Mouse (Mus musculus) heart, embryonic 14.5 days (tissue): ENCODE measurements at regions not wholly inside any gene's neighbourhood (a gene's known extent, or its start where the extent isn't known, plus 50 kb on each side); places are given as distances from the start of the nearest gene placed in this dataset.

Experiments used
- ATAC-seq: fragments of 200-750 bp; cut with Nextera tagmentation; 2 replicates; pipeline ENCODE4 v1.8.0; 2017; ENCODE audit warnings: low read depth, moderate TSS enrichment; ENCODE audit not compliant: insufficient number of reproducible peaks, insufficient read depth, low FRiP score
- H3K27ac ChIP-seq, 2 experiments: fragments of 200-500 bp in 1 of 2; fragments of 300-500 bp in 1 of 2; sonication (generic) in 1 of 2; replicated peaks in 1 of 2; 2 replicates each; pipeline ENCODE4 v1.5.1; 2012 to 2014; ENCODE audit warnings: low read depth in 2 of 2, low read length in 2 of 2, control low read depth in 1 of 2, mild to moderate bottlenecking in 1 of 2, mixed read lengths in 1 of 2; ENCODE audit not compliant: control insufficient read depth in 1 of 2, insufficient read depth in 1 of 2
- H3K27me3 ChIP-seq: fragments of 300-500 bp; sonication (generic); 2 replicates; pipeline ENCODE4 v1.6.1; 2014; ENCODE audit warnings: mild to moderate bottlenecking, low read length, control low read depth; ENCODE audit not compliant: control insufficient read depth, insufficient read depth
- H3K36me3 ChIP-seq: fragments of 300-500 bp; sonication (generic); 2 replicates; pipeline ENCODE4 v1.6.1; 2014; ENCODE audit warnings: mild to moderate bottlenecking, control low read depth, low read length, mixed read lengths; ENCODE audit not compliant: control insufficient read depth, insufficient read depth
- H3K4me1 ChIP-seq, 2 experiments: fragments of 200-500 bp in 1 of 2; fragments of 300-500 bp in 1 of 2; sonication (generic) in 1 of 2; 2 replicates each; pipeline ENCODE4 v1.6.1; 2012 to 2014; ENCODE audit warnings: low read length in 2 of 2, control low read depth in 1 of 2, mixed read lengths in 1 of 2; ENCODE audit not compliant: control insufficient read depth in 2 of 2, insufficient read depth in 2 of 2
- H3K4me2 ChIP-seq: fragments of 300-500 bp; sonication (generic); 2 replicates; pipeline ENCODE4 v1.6.1; 2014; ENCODE audit warnings: mild to moderate bottlenecking, low read length
- H3K4me3 ChIP-seq, 2 experiments: fragments of 200-500 bp in 1 of 2; fragments of 300-500 bp in 1 of 2; sonication (generic) in 1 of 2; 2 replicates each; pipeline ENCODE4 v1.5.1; 2012 to 2014; ENCODE audit warnings: low read length in 2 of 2, mild to moderate bottlenecking in 2 of 2, control low read depth in 1 of 2, low read depth in 1 of 2, moderate library complexity in 1 of 2; ENCODE audit not compliant: control insufficient read depth in 1 of 2, insufficient read depth in 1 of 2
- H3K9ac ChIP-seq: fragments of 300-500 bp; sonication (generic); 2 replicates; pipeline ENCODE4 v1.6.1; 2014; ENCODE audit warnings: mild to moderate bottlenecking, low read length
- H3K9me3 ChIP-seq: fragments of 300-500 bp; sonication (generic); 2 replicates; pipeline ENCODE4 v1.6.1; 2016; ENCODE audit warnings: low read length, control low read depth; ENCODE audit not compliant: control insufficient read depth
- WGBS: fragments of 180-500 bp; shearing (Covaris S2); extraction: QIAGEN DNeasy Blood & Tissue Kit; methylation state at CpG from one replicate; pipeline ENCODE4 v1.1.7; 2014; 5-methylcytosine and 5-hydroxymethylcytosine counted together

DNA sequence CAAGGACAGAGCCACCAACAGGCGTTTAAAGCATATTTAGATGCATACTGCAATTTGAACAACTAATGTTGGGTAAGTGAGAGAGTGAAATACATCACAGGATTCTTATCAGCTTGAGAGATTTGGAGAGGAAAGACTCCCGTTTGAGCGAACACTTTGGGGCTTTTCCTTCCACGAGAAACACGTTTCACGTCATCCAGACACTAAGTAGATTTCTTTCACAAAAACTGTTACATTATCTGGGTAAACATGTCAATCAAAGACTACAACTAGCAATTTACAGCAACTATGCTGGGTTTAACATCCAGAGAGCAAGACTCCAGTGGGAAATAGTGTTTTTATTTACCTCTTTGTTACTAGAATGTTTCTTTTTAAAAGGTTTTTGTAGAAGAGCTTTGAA, 238.3 kb upstream of the Tenm2 start:
- 25% methylated on average over 6 of the region's 6 CpGs for WGBS
- H3K27ac ChIP-seq = no peak overlapping the region
- no peak overlapping the region for H3K4me3 ChIP-seq
- H3K9me3 ChIP-seq = no peaks in the 10 kb centered on the region
- no peaks in the 10 kb centered on the region for H3K27me3 ChIP-seq
- H3K9ac ChIP-seq = no peak overlapping the region
- ATAC-seq = no peak
- H3K4me2 ChIP-seq = no peak overlapping the region
- H3K36me3 ChIP-seq = no peaks in the 10 kb centered on the region
- no peaks in the 10 kb centered on the region for H3K4me1 ChIP-seq

DNA sequence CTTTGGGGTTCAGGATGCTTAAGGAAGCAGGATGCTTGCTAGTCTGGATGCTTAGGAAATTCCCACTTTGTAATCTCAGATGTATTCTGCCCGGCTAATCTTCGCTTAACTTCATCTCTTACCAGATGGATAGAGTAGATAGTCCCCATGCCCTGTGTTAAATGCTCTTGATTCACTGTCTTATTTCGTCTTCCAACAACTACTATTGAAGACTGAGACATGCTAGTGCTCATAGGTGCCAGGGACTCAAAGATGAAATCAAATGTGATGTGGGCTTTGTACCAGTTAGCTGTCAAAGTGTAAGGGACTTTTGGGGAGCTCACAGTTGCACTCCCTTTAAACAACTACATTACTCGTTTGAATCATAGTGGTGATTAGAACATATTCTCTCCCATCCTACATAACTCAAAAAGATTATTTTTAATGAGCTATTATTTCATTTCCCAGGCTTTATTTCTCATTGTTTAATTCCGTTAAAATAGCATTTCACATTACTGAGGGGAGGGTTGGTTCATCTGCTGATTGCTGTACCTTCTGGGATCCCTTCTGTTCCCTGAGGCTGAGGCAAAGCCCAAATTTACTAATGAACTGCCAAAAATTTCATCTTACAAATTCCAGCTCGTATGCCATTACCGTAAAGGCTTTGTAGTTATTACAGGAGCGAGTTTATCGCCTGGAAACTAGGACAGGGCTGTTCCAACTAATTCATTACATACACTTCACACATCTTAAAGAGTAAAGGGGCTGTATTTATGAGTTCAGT, 228.1 kb upstream of the Tenm2 start:
- H3K4me1 ChIP-seq = no peaks in the 10 kb centered on the region
- 84% methylated on average over 9 of the region's 9 CpGs for WGBS

DNA sequence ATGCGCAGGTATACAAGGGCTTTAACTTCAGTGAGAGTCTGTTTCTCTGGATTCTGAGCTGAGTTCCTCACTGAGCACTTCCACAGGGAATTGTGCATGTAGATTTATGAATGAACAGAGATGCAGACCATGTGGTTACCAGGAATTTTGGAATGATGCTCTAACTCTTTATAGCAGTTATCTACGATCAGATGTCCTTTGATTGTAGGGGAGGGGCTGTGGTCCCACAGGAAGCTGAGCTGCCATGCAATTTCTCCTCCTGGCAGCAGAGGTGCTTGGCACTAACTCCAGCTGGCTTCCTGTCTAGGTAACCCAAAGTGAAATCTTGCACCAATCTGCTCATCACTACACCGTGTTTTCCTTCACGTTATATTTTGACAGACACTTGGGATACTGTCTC, 226.6 kb upstream of the Tenm2 start:
- ATAC-seq = no peak
- H3K9me3 ChIP-seq = no peaks in the 10 kb centered on the region
- WGBS = 75% methylated on average over 4 of the region's 4 CpGs
- no peak overlapping the region for H3K9ac ChIP-seq
- H3K36me3 ChIP-seq = no peaks in the 10 kb centered on the region
- H3K27me3 ChIP-seq = no peaks in the 10 kb centered on the region
- no peak overlapping the region for H3K4me3 ChIP-seq
- no peak overlapping the region for H3K4me2 ChIP-seq
- no peaks in the 10 kb centered on the region for H3K4me1 ChIP-seq
- no peak overlapping the region for H3K27ac ChIP-seq

More for the DNA sequence above, 228.1 kb upstream of the Tenm2 start:
- Histone ChIP-seq H3K36me3 (no peaks in the 10 kb centered on the region), H3K4me3 (no peak overlapping the region), H3K27ac (no peak overlapping the region), H3K4me2 (no peak overlapping the region), H3K27me3 (no peaks in the 10 kb centered on the region), H3K9ac (no peak overlapping the region), H3K9me3 (no peaks in the 10 kb centered on the region)
- no peak for ATAC-seq

DNA sequence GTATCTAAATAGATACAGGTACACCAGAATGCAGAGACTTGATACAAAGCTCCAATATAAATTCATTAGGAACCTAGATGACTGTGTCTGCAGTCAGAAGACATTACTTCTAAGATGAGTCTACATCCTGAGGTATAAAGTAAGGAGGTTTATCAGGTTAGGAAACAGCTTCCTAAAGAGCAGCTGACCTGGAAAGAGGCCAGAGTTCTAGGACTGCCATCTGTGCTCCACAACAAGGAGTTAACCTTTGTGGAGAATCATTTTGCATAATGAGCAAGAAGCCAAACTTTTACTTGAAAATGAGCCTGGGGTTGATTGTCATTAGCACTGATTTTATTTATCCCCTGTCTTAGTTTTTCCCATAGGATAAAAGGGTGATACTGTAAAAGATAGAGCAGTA, 211.6 kb upstream of the Tenm2 start:
- no peak overlapping the region for H3K9ac ChIP-seq
- no peaks in the 10 kb centered on the region for H3K9me3 ChIP-seq
- H3K27ac ChIP-seq = no peak overlapping the region
- no peaks in the 10 kb centered on the region for H3K27me3 ChIP-seq
- no peak overlapping the region for H3K4me3 ChIP-seq
- H3K4me1 ChIP-seq = no peaks in the 10 kb centered on the region
- H3K4me2 ChIP-seq = no peak overlapping the region
- no peak for ATAC-seq
- no peaks in the 10 kb centered on the region for H3K36me3 ChIP-seq

DNA sequence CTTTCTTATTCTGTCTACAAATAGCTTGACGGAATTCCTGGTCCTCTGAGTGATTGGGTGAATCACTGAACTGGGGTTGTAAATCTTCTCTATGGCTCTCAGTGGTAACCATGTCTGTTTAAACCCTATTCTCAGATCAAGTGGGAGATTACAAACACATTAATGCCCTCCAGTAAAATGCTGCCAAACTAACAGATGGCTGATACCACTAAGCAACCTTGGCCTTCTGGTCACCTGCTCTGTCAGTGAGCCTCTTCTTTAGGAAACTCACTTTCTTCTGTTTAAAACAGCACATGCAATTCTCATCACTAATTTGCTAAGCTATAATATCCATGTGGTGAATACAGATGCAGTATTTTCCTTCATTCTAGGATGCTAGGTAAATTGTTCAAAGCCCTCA, 210.9 kb upstream of the Tenm2 start:
- ATAC-seq = no peak
- H3K4me1 ChIP-seq = no peaks in the 10 kb centered on the region
- 83% methylated on average over 1 of the region's 1 CpGs for WGBS
- no peak overlapping the region for H3K4me2 ChIP-seq
- H3K9ac ChIP-seq = no peak overlapping the region
- no peak overlapping the region for H3K4me3 ChIP-seq
- no peaks in the 10 kb centered on the region for H3K36me3 ChIP-seq
- H3K27me3 ChIP-seq = no peaks in the 10 kb centered on the region
- H3K9me3 ChIP-seq = no peaks in the 10 kb centered on the region
- H3K27ac ChIP-seq = no peak overlapping the region

DNA sequence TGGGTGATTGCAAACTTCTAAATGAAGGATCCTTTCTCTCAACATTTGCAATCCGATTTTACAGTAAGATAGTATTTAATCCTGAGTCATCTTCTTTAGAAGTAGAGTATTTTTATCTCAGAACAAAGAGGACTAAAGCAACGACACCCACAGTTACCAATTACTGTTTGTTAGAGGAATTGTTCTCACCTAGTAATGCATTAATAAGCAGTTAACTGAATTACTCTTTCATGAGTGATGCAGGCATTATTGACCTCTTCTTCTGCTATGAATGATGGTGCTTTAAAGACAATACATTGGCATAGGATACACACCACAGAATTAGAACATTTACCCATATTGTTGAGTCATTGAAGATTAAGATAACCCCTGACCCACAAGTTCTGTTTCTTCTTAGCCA, 207.0 kb upstream of the Tenm2 start:
- no peak for ATAC-seq
- Histone ChIP-seq H3K9me3 (no peaks in the 10 kb centered on the region), H3K9ac (no peak overlapping the region), H3K4me1 (no peaks in the 10 kb centered on the region; a peak in 1 of 4 replicates), H3K36me3 (no peaks in the 10 kb centered on the region), H3K4me2 (no peak overlapping the region), H3K27me3 (no peaks in the 10 kb centered on the region), H3K4me3 (no peak overlapping the region), H3K27ac (no peak overlapping the region)
- 63% methylated on average over 2 of the region's 2 CpGs for WGBS

DNA sequence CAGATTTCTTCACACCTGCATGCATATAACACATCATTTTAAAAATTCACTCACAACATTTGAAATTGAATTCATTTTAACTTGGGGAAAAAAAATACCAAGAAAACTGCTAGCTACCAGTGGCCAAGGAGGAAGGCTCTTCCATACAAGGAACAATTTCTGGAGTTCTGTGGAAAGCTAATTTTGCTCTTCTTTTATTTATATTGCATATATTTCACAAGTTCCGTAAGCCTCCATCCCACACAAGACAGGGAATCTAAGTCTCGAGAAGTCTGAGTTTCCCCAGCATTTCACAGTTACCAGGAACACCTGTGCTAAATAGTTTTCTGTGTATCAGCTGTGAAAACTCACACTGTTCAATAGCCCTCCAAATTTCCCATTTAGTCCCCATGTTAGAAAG, 198.8 kb upstream of the Tenm2 start:
- Histone ChIP-seq H3K9ac (no peak overlapping the region), H3K36me3 (no peaks in the 10 kb centered on the region), H3K9me3 (peaks cover 3% of the 10 kb centered on the region; the same call in 1 of the 2 replicates), H3K27me3 (no peaks in the 10 kb centered on the region), H3K4me3 (no peak overlapping the region), H3K27ac (no peak overlapping the region), H3K4me1 (no peaks in the 10 kb centered on the region), H3K4me2 (no peak overlapping the region)
- no peak for ATAC-seq
- 80% methylated on average over 2 of the region's 2 CpGs for WGBS
